Mouse (Mus musculus) neural tube, embryonic 12.5 days (tissue): Measurements from ENCODE around the gene Insr. TPM values are rescaled to one million over a fixed set of nuclear protein-coding genes. Genes with fewer than 3 reads are reported as not detected.

Experiments
- ATAC-seq: fragments of 200-750 bp; cut with Nextera tagmentation; 2 replicates; pipeline ENCODE4 v1.8.0; 2017; ENCODE audit warnings: low read depth, mild to moderate bottlenecking, moderate TSS enrichment, moderate library complexity; ENCODE audit not compliant: low FRiP score
- H3K27ac ChIP-seq: fragments of 300-500 bp; sonication (generic); 2 replicates; pipeline ENCODE4 v1.5.1; 2016
- H3K27me3 ChIP-seq: fragments of 300-500 bp; sonication (generic); replicated peaks from 2 replicates; pipeline ENCODE4 v1.6.1; 2016; ENCODE audit warnings: mild to moderate bottlenecking
- H3K36me3 ChIP-seq: fragments of 300-500 bp; sonication (generic); 2 replicates; pipeline ENCODE4 v1.6.1; 2016; ENCODE audit warnings: mild to moderate bottlenecking
- H3K4me1 ChIP-seq: fragments of 300-500 bp; sonication (generic); 2 replicates; pipeline ENCODE4 v1.6.1; 2016
- H3K4me2 ChIP-seq: fragments of 300-500 bp; sonication (generic); replicated peaks from 2 replicates; pipeline ENCODE4 v1.6.1; 2016; ENCODE audit warnings: mild to moderate bottlenecking
- H3K4me3 ChIP-seq: fragments of 300-500 bp; sonication (generic); 2 replicates; pipeline ENCODE4 v1.5.1; 2016
- H3K9ac ChIP-seq: fragments of 300-500 bp; sonication (generic); 2 replicates; pipeline ENCODE4 v1.6.1; 2016; ENCODE audit warnings: mild to moderate bottlenecking
- H3K9me3 ChIP-seq: fragments of 300-500 bp; sonication (generic); 2 replicates; pipeline ENCODE4 v1.6.1; 2016; ENCODE audit warnings: mild to moderate bottlenecking
- WGBS: fragments of 180-500 bp; shearing (Covaris S2); methylation state at CpG from one replicate; pipeline ENCODE4 v1.1.7; 2016; 5-methylcytosine and 5-hydroxymethylcytosine counted together
- polyA plus RNA-seq: library from polyadenylated mRNA; unstranded; fragments of >200 nt; fragmentation: Nextera tagmentation; extraction: Ambion mirVana; gene quantifications from 2 replicates; pipeline ENCODE4 v1.2.1, GENCODE M21; 2016

Gene Insr
- polyA plus RNA-seq, 1 experiment from 2014 or later: 55.6 TPM

DNA sequence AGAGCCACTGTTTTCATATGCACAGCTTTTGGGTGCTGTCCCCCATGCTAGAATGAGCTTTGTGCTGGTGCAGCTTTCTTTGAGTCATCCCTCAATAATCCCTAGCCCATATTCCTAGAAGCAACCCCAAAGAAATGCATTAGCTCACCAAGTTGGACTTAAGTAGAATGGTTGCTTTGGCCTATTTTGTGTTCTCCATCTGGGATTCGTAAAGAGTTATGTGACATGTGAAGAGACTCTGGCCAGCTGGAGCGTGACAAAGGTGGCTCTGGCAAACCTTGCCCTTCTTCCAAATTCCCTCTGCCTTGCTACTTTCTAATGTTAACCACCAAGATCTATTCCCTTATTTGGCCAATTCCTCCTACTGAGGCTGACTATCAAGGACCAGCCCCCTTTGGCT lies 22.7 kb upstream of the Insr start:
- Histone ChIP-seq H3K36me3 (no peaks in the 10 kb centered on the region), H3K9ac (no peak overlapping the region), H3K27me3 (no peaks in the 10 kb centered on the region), H3K4me2 (no peak overlapping the region), H3K9me3 (0 out of 2 replicates have a peak, but pooled peaks cover 7% of the 10 kb centered on the region), H3K4me1 (no peaks in the 10 kb centered on the region), H3K4me3 (no peak overlapping the region), H3K27ac (no peak overlapping the region)
- no peak for ATAC-seq
- WGBS: 84% methylated on average over 2 of the region's 2 CpGs

- Histone ChIP-seq H3K27me3 (no peaks in the 10 kb centered on the region), H3K9me3 (no peaks in the 10 kb centered on the region), H3K9ac (no peak overlapping the region), H3K4me3 (no peak overlapping the region), H3K27ac (no peak overlapping the region), H3K4me1 (no peaks in the 10 kb centered on the region), H3K4me2 (no peak overlapping the region), H3K36me3 (no peaks in the 10 kb centered on the region)
- WGBS: 87% methylated on average over 5 of the region's 5 CpGs
- no peak for ATAC-seq
Observed at GRCm38 (mm10) chr8:3299322-3299721, 19.9 kb upstream of the Insr start.

GRCm38 (mm10) chr8:3285824-3286223 lies 6.4 kb upstream of the Insr start:
- no peak for ATAC-seq
- H3K9me3 ChIP-seq: no peaks in the 10 kb centered on the region
- H3K27ac ChIP-seq: no peak overlapping the region
- no peaks in the 10 kb centered on the region for H3K27me3 ChIP-seq
- no peak overlapping the region for H3K4me3 ChIP-seq
- H3K4me2 ChIP-seq: no peak overlapping the region
- no peaks in the 10 kb centered on the region for H3K36me3 ChIP-seq
- no peak overlapping the region for H3K9ac ChIP-seq
- H3K4me1 ChIP-seq: no peaks in the 10 kb centered on the region
- 41% methylated on average over 2 of the region's 2 CpGs for WGBS

DNA sequence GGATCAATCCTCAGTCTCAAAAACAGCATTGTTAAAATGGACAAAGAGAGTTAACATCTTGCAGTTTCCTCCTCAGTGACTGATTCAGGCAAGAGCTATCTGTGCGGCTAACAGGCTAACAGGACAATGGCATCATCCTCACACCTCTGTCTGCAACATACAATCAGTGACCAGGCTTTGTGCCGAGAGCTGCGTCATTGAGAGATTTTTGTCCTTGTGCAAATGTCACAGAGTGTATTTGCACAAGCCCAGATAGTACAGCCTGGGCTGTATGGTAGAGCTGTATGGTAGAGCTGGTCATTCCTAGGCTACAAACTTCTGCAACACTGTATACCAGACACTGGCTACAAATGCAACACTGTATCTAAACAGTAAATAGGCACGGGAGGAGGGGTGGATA lies 5.2 kb upstream of the Insr start:
- Histone ChIP-seq H3K4me2 (no peak overlapping the region), H3K4me1 (no peaks in the 10 kb centered on the region), H3K27me3 (no peaks in the 10 kb centered on the region), H3K36me3 (no peaks in the 10 kb centered on the region), H3K9ac (no peak overlapping the region), H3K9me3 (no peaks in the 10 kb centered on the region), H3K4me3 (no peak overlapping the region), H3K27ac (no peak overlapping the region)
- WGBS: 83% methylated on average over 4 of the region's 4 CpGs
- ATAC-seq: no peak

DNA sequence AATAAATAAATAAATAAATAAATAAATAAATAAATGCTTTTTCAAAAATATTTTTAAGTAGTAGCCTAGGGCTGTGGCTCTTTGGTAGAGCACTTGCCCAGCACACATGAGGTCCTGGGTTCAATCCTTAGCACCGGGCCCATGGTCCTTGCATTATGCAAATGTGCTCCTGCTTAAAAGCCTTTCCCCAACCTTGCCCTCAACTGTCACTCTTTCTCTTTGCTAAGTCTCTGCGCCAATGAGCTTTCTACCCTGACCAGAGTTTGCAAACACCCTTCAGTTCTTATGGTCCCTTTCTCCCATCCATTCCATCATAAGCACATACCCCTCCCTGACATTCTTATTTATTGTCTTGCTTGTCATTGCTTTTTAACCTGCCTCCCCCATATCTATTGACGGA lies 1.9 kb upstream of the Insr start:
- 77% methylated on average over 3 of the region's 3 CpGs for WGBS
- peaks cover 18% of the 10 kb centered on the region for H3K4me1 ChIP-seq
- H3K27me3 ChIP-seq: no peaks in the 10 kb centered on the region
- no peak for ATAC-seq
- no peaks in the 10 kb centered on the region for H3K9me3 ChIP-seq
- no peak overlapping the region for H3K4me2 ChIP-seq
- H3K36me3 ChIP-seq: no peaks in the 10 kb centered on the region
- H3K9ac ChIP-seq: no peak overlapping the region
- no peak overlapping the region for H3K4me3 ChIP-seq
- no peak overlapping the region for H3K27ac ChIP-seq

DNA sequence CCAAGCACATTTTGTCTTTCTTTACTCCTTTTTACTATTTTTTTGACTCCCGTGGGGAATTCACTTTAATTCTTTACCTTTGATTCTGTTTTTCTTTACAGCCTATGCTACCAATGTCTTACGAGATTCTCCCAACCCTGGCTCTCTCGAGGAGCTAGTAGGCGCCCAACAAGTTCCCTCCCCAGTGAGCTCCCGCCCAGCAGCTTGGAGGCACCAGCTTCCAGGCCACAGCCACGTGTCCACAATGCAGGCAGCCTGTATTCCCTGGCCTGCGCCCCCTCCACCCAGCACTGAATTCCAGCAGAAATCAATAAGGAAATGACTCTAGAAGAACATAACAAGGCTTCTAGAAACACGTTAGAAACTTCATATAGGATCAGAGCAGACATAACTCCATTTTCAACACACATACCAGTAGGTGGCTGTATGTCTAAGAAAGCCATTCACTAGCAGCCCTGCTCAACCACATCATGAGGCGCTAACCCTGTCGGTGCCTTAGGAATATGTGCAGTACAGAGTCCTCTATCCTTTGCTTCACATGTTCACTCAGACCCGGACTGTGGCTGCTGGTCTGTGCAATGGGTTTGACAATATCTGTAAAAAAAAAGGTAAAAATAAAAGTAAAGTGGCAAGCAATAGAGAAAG lies 971 bp upstream of the Insr start:
- 41% methylated on average over 11 of the region's 11 CpGs for WGBS
- no peak for ATAC-seq
- no peak overlapping the region for H3K27ac ChIP-seq
- no peaks in the 10 kb centered on the region for H3K27me3 ChIP-seq
- no peaks in the 10 kb centered on the region for H3K9me3 ChIP-seq
- H3K4me1 ChIP-seq: peaks cover 18% of the 10 kb centered on the region
- peak overlapping the region; percentile 87 for H3K4me2 ChIP-seq
- no peaks in the 10 kb centered on the region for H3K36me3 ChIP-seq
- no peak overlapping the region for H3K4me3 ChIP-seq
- no peak overlapping the region for H3K9ac ChIP-seq

GRCm38 (mm10) chr8:3279721-3280077 lies 282 bp upstream of the Insr start:
- 2% methylated on average over 18 of the region's 18 CpGs for WGBS
- no peak; the same call in 1 of the 2 replicates for ATAC-seq
- no peaks in the 10 kb centered on the region for H3K9me3 ChIP-seq
- H3K4me2 ChIP-seq: peak overlapping the region; percentile 87
- H3K9ac ChIP-seq: 0 out of 2 replicates have a peak overlapping the region, but pooled peaks have one; percentile 81
- no peaks in the 10 kb centered on the region for H3K27me3 ChIP-seq
- peak overlapping the region; percentile 90 for H3K4me3 ChIP-seq
- H3K27ac ChIP-seq: no peak overlapping the region
- peaks cover 18% of the 10 kb centered on the region for H3K4me1 ChIP-seq
- no peaks in the 10 kb centered on the region for H3K36me3 ChIP-seq

GRCm38 (mm10) chr8:3278181-3278820 lies 1.1 kb downstream of the Insr start:
- H3K27ac ChIP-seq: no peak overlapping the region
- H3K4me1 ChIP-seq: peaks cover 18% of the 10 kb centered on the region
- H3K27me3 ChIP-seq: no peaks in the 10 kb centered on the region
- H3K4me2 ChIP-seq: peak overlapping the region; percentile 87
- WGBS: 45% methylated on average over 15 of the region's 15 CpGs
- peak overlapping the region; percentile 81 for H3K9ac ChIP-seq
- ATAC-seq: 0 out of 2 replicates have a peak, but pooled peaks have one; percentile 0
- no peaks in the 10 kb centered on the region for H3K9me3 ChIP-seq
- H3K36me3 ChIP-seq: 0 out of 2 replicates have a peak, but pooled peaks cover 6% of the 10 kb centered on the region
- peak overlapping the region; percentile 90 for H3K4me3 ChIP-seq

DNA sequence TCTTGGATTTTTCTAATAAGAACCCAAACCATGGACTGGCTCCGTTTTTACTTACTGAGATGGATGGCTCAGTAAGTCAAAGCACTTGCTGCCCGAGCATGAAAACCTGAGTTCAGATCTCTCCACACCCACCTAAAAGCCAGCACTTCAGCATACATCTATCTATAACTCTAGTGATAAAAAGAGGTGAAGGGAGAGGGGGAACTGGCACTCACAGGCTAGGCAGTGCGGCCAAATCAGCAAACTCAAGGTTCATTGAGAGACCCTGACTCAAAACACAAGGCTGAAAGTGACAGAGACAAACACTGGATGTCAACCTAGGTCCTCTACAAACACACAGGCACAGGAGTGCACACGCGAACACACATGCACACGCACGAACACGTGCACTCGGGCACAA lies 2.2 kb downstream of the Insr start:
- peak overlapping the region; percentile 87; the same call in 1 of the 2 replicates for H3K4me2 ChIP-seq
- WGBS: 96% methylated on average over 9 of the region's 9 CpGs
- H3K27ac ChIP-seq: no peak overlapping the region
- no peak overlapping the region for H3K9ac ChIP-seq
- no peak overlapping the region for H3K4me3 ChIP-seq
- 0 out of 2 replicates have a peak, but pooled peaks cover 6% of the 10 kb centered on the region for H3K36me3 ChIP-seq
- H3K27me3 ChIP-seq: no peaks in the 10 kb centered on the region
- no peak for ATAC-seq
- H3K9me3 ChIP-seq: no peaks in the 10 kb centered on the region
- peaks cover 18% of the 10 kb centered on the region for H3K4me1 ChIP-seq

- 0 out of 2 replicates have a peak, but pooled peaks cover 6% of the 10 kb centered on the region for H3K36me3 ChIP-seq
- H3K4me1 ChIP-seq: peaks cover 18% of the 10 kb centered on the region
- H3K4me3 ChIP-seq: no peak overlapping the region
- H3K27ac ChIP-seq: no peak overlapping the region
- H3K9ac ChIP-seq: no peak overlapping the region
- WGBS: 99% methylated on average over 8 of the region's 8 CpGs
- H3K9me3 ChIP-seq: no peaks in the 10 kb centered on the region
- ATAC-seq: no peak
- no peaks in the 10 kb centered on the region for H3K27me3 ChIP-seq
- H3K4me2 ChIP-seq: no peak overlapping the region
Observed at GRCm38 (mm10) chr8:3276009-3276408, 3.4 kb downstream of the Insr start.

DNA sequence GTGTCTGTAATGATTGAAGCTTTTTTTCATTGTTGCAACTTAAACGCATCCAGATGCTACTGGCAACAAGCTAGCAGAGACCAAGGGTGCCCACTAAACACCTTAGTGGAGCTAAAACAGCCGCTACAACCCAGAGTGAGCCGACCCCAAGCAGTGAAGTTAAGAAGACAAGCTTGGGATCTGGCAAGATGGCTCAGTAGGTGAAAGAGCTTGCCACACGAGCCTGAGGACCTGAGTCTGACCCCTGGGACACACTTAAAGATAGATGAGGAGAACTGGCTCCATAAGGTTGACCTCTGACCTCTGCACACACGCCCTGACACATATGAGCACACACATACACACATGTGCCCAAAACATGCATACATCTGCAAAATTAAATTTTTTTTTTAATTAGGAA lies 4.2 kb downstream of the Insr start:
- Histone ChIP-seq H3K4me3 (no peak overlapping the region), H3K27me3 (no peaks in the 10 kb centered on the region), H3K4me2 (no peak overlapping the region), H3K27ac (no peak overlapping the region), H3K9me3 (no peaks in the 10 kb centered on the region), H3K36me3 (0 out of 2 replicates have a peak, but pooled peaks cover 6% of the 10 kb centered on the region), H3K4me1 (peaks cover 18% of the 10 kb centered on the region), H3K9ac (no peak overlapping the region)
- ATAC-seq: no peak
- 82% methylated on average over 5 of the region's 5 CpGs for WGBS

DNA sequence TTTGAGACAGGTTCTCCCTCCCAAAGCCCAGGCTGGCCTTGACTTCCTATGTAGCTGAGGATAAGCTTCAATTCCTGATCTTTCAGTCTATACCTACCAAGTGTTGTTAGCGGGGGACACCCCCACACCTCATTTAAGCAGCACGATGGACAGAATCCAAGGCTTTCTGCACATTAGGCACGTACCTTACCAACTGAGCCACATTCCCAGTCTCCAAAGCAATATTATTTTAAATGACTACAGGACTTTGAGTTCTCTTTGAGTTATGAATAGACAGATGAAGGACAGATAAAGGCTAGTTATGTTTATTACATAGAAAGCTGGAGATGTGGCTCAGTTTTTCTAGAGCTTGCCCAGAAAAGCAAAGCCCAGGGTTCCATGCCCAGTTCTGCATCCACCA lies 5.6 kb downstream of the Insr start:
- H3K36me3 ChIP-seq: 0 out of 2 replicates have a peak, but pooled peaks cover 6% of the 10 kb centered on the region
- no peak overlapping the region for H3K9ac ChIP-seq
- H3K9me3 ChIP-seq: no peaks in the 10 kb centered on the region
- no peak overlapping the region for H3K4me3 ChIP-seq
- H3K4me2 ChIP-seq: no peak overlapping the region
- no peak overlapping the region for H3K27ac ChIP-seq
- ATAC-seq: no peak
- peaks cover 18% of the 10 kb centered on the region for H3K4me1 ChIP-seq
- WGBS: 96% methylated on average over 3 of the region's 3 CpGs
- H3K27me3 ChIP-seq: no peaks in the 10 kb centered on the region

GRCm38 (mm10) chr8:3267449-3267761 lies 12.0 kb downstream of the Insr start:
- H3K27me3 ChIP-seq: no peaks in the 10 kb centered on the region
- no peak overlapping the region for H3K27ac ChIP-seq
- no peaks in the 10 kb centered on the region for H3K36me3 ChIP-seq
- H3K9me3 ChIP-seq: no peaks in the 10 kb centered on the region
- 92% methylated on average over 3 of the region's 3 CpGs for WGBS
- no peaks in the 10 kb centered on the region for H3K4me1 ChIP-seq
- H3K9ac ChIP-seq: no peak overlapping the region
- no peak overlapping the region for H3K4me2 ChIP-seq
- ATAC-seq: no peak
- no peak overlapping the region for H3K4me3 ChIP-seq
